Mouse (Mus musculus) liver, postnatal 0 days (tissue): Measurements from ENCODE around the gene Ppara.

Source experiments
- CTCF ChIP-seq: sonication (generic); IDR thresholded peaks from 2 replicates; pipeline ENCODE4 v1.5.1; 2016; ENCODE audit warnings: antibody characterized with exemption, low read depth
- EP300 ChIP-seq: IDR thresholded peaks from 2 replicates; pipeline ENCODE4 v1.6.1; 2016; ENCODE audit warnings: antibody characterized with exemption, low read depth, mild to moderate bottlenecking

DNA sequence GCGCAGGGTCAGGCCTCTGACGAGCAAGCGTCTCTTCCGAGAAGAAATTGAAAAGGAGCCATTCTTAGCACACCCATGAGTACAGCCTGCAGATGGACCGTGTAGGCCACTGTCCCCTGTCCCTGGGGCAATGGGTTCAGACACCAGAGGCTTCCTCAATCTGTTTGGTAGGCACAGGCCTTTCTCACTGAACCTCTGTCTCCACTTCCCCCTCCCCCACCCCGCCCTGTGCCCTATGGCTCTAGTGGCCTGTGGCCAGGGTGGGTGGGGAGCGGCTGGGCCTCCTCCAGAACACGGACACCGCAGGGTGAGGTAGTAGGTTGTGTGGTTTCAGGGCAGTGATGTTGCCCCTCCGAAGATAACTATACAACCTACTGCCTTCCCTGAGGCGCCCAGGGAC is 27.8 kb upstream of the Ppara start:
- TF ChIP-seq CTCF (no peak), EP300 (no peak)
